Mouse (Mus musculus): ENCODE results near the gene Nog.

DNA sequence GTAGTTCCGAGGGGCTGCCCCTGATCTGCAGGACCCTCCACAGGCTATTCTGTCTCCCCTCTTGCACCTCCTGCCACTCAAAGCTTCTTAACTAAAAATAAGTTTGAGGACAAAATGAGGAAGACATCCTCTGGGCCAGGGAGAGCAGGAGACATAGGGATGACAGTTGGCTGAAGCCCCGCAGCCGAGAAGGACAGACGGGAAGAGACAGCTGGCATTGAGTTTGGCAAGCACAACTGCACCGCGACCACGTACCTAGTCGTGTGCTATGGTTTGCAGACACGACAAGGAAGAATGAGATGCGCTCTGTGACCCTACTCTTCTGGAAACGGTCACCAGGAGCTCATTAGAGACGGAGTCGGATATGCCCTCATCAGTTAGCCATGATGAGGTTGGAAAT is 48.2 kb downstream of the Nog start:
- TF ChIP-seq CTCF (IDR thresholded peaks at IDR 0.05; ENCODE audit: low read depth, low read length), result no peak
- TF ChIP-seq EP300 (IDR thresholded peaks at IDR 0.05; ENCODE audit: insufficient read depth, low read depth, low read length), result no peak
